Mouse (Mus musculus) megakaryocyte, adult 5-6 weeks (primary cell): ENCODE results near the gene Gm11361. TPM values are rescaled to one million over a fixed set of nuclear protein-coding genes. Genes with fewer than 3 reads are reported as not detected.

Source experiments
- ATAC-seq: 2 replicates; pipeline ENCODE4 v1.8.0; 2016; ENCODE audit warnings: mild to moderate bottlenecking, inconsistent platforms; ENCODE audit not compliant: poor library complexity, severe bottlenecking
- total RNA-seq, 2 experiments: library from RNA; stranded (forward) in 1 of 2; stranded (reverse) in 1 of 2; fragments of 153-499, 151-499 nt in 1 of 2; fragments of 221-1000, 200-1000 nt in 1 of 2; gene quantifications; 2 replicates each; pipeline versions ENCODE4 v1.2.3 to v1.2.4; 2015 to 2017

Gm11361 gene
- total RNA-seq (2015) (14.8 and 16.2 TPM in 2 replicates), total RNA-seq (2017) (2.2 and 2.7 TPM in 2 replicates)

DNA sequence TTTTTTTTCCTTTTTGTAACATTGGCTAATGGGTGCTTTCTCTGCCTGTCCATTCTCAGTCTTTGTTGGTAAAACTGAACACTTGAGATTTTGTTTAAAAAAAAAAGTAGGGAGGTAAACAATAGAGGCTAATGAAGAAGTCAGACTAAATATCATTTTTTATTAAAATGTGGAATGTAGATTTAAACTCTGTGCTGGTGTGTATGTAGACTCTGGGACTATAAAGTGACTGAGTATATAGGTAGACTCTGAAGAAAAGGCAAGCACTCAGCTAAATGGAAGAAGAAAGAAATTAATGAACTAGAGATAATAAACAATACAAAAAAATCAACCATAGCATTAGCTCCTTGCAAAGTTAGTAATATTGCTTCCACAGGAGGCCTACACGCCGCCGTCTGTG, at the start of gene Gm11361:
Gene Gm11361, plus strand, starts transcription at position 301 of the 400 bp plus-strand sequence.
- no peak for ATAC-seq

DNA sequence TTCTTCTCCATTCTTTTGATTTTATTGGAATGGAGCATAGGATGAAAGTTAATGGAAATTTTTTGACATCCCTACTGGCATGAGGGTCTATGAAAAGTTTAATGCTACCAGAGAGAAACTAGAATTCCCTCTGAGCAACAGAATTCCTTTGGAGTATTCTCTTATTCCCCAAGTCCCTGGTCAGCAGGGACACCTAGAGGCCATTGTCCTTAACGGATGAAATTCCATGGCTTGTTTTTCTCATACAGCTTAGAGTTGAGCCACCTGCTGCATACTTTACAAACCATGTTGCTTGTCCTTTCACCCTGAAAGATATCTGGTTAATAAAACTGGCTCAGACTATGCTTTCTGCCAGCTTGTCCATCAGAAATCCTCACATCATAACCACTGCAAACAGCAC, 7.1 kb downstream of the Gm11361 start:
- ATAC-seq = no peak

DNA sequence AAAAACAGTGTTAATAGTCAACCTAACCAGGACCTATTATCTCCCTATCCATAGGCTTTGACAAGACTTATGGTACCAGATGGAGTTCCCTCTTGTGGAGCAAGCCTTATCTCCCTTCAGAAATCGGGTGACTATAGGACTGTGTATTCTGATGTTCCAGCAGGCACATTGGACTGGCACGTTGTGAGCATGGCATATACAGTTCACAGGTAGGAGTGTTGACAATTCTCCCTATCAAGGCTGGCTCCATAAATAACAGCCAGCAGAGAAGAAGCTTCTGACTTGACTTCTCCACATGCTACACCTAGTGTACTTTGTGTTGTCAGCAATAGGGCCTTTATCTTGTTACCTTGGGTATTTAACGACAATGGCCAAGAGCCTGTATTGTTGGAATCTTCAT, 30.0 kb downstream of the Gm11361 start:
- no peak for ATAC-seq

DNA sequence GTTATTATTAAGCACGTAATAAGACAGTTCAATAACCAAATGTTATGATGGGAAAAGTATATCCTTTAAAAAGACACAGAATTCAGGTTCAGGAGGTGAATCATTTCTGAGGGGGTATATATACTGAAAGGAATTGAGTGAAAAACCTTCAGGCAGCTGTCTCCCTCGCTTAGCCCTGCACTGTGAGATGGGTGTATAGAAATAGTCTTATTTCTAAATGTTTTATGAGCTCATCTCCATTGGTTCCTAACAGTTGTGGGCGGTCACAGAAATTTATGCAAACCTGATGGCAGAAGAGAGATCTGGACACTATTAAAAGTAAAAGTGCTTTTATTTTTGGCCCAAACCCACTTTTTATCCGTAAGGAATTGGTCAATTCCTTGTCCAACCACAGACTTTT, 36.9 kb downstream of the Gm11361 start:
- ATAC-seq = no peak

DNA sequence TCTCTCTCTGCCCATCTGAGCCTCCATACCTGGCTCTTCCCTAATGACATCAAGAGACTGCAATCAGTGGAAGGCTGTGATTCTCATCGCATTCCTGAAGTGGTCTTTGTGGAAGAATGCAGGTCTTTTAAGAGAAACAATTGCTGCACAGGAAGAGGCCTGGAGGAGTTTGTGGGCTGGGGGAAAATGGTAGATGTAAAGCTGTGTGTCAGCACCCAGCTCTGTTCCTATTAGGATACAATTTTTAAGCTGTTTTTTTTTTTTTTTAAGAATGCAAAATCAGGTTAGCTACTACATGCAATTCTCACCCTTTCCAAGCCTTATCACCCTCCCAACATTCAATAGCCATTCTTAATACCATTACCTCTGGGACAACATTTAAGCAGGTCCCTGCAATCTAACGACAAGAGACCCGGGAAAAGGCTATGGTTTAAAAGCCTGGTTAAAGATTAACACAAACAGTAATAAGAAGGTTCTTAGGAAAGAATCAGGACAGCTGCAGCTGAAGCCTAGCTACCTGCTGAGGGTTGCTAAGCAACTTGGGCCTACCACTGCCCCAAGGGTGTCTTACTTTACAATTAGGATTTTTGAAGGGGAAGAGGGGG, 37.5 kb downstream of the Gm11361 start:
- ATAC-seq = no peak

DNA sequence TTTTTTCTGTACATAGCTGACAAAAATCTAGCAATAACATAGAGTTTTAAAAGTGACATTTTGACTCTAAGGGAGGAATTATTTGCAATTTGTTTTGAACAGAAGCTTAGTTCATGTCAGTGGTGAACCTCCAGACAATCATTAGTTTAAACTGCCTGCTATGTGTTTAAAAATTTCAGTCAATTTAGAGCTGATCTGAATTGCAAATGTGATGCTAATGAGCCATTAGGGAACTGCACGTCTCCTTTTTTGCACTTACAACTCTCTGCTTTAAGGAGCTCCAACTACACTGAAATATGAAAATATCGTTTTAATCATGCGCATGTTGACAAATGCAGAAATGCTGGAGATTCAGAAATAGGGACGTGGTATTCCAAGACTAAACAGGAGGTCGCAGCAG, 38.2 kb downstream of the Gm11361 start:
- ATAC-seq = no peak

DNA sequence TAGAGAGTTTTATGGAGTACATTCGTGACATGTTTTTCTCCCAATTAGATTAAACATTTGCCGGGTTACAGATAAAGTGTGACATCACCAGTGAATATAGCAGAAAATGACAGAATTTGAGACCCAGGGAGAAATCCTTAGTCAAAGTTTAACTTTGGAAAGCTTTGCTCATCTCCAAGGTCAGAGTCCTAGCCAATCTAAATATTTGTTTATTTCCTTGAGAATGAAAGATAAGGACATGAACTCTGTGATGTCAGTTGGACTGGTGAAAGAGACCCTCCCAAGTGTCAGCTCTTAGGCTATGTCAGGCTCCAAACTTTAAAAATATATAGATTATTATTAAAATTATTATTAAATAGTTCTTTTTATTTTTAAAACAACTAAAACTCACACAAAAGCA, 39.8 kb downstream of the Gm11361 start:
- ATAC-seq = no peak

DNA sequence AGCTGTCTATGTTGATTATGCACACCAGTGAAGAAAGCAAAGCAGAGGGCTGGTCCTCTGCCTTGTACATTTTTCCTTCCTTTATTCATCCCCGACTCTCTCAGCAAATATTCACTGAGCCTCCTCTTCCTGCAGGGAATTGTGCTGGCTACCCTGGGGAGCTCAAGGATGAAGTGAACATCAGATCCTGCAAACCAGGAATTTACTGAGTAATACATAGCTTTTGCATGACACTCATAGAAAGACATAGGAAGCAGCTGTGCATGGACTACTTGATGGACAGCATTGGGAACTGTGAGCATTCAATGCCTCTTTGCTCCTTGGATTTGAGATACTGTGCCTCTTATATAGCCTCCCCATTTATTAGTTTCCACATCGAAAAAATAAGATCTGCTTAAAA, 40.2 kb downstream of the Gm11361 start:
- no peak for ATAC-seq

Other genes with a start within 250 kb of the Gm11361 start
- not detected in 2 replicates for gene Prl4a1, start 241.3 kb upstream of the Gm11361 start, total RNA-seq (2015)
- gene Prl4a1, start 241.3 kb upstream of the Gm11361 start, total RNA-seq (2017) = not detected in 2 replicates
- gene Prl5a1, start 115.0 kb upstream of the Gm11361 start, total RNA-seq (2015) = not detected in 2 replicates
- not detected in 2 replicates for gene Prl5a1, start 115.0 kb upstream of the Gm11361 start, total RNA-seq (2017)